Mouse (Mus musculus) layer of hippocampus, postnatal 36 days (tissue): ENCODE measurements around the gene Fat1. TPM values are rescaled to one million over a fixed set of nuclear protein-coding genes. Genes with fewer than 3 reads are reported as not detected.

ENCODE experiments used
- DNase-seq, 2 experiments: peaks; one replicate each; pipeline ENCODE4 v3.0.0; 2022
- total RNA-seq, 2 experiments: library from RNA; stranded (reverse); gene quantifications; 2 replicates each; pipeline ENCODE4 v1.2.3; 2021

Fat1 gene
- total RNA-seq, 2 experiments from 2014 or later: 21.6 to 27.6 TPM

GRCm38 (mm10) chr8:44962572-44963231 is 27.5 kb downstream of the Fat1 start:
- DNase-seq: no peak

- peak in 1 of 2 experiments; percentile 16 for DNase-seq
Measured at GRCm38 (mm10) chr8:44967521-44968039, 32.3 kb downstream of the Fat1 start.

DNA sequence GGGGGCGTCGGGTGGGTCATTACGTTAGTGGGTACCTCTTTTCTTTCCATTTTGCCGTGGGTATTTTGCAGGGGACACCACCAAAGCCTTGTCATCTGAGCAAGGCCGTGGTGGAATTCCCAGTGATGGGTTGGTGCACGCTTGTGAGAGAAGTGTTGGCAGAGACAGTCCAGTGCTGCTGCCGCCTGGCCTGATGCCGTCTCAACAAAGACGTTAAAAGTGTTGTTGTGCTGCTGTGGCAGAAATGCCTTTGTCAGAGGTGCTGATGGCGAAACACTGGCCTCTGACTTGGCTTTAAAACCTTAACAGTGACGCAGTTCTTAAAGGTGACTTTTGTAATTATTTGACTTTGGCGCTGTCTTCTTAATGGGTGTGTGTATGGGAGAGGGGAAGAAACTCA is 34.8 kb downstream of the Fat1 start:
- no peak for DNase-seq

- DNase-seq: no peak
Measured at GRCm38 (mm10) chr8:44971346-44971745, 36.1 kb downstream of the Fat1 start.

GRCm38 (mm10) chr8:44971964-44972363 is 36.7 kb downstream of the Fat1 start:
- DNase-seq: no peak

DNA sequence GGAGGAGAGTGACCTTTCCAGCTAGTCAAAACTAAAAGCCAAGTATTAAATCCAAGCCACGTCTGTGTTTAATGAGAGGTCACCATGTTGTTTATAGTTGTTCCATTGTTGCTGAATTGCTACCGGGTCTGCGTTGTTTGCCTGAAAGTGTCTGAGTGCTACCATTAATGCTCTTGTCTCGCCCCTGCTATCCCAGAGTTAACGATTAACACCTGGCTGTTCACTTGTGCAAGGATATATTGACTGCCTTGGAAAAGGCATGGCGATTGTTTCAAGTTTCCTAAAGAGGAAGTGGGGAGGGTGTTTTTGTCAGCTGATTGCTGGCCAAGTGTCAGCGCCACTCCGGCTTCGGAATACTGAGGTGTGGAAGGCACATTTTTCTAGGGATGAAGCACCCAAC is 39.9 kb downstream of the Fat1 start:
- DNase-seq: no peak

DNA sequence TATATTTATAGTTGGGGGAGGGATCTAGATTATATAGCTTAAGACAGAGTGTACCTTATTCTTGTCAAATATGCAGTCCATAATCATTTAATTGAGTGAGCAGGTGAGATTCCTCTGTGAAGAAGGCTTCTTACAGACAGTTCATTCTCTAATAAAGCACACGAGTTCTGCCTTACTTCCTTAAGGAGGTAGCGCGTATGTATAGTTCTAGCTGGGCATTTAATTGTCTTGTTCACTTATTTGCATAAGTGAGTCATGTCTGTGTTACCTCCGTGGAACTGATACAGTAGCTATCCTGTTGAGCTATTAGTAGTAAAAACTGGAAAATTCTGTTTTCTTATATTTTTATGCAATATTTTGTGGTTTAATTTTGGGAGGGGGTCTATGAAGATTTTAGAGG is 40.4 kb downstream of the Fat1 start:
- no peak for DNase-seq

GRCm38 (mm10) chr8:44978622-44979021 is 43.4 kb downstream of the Fat1 start:
- no peak for DNase-seq

GRCm38 (mm10) chr8:44979245-44979644 is 44.0 kb downstream of the Fat1 start:
- no peak for DNase-seq

DNA sequence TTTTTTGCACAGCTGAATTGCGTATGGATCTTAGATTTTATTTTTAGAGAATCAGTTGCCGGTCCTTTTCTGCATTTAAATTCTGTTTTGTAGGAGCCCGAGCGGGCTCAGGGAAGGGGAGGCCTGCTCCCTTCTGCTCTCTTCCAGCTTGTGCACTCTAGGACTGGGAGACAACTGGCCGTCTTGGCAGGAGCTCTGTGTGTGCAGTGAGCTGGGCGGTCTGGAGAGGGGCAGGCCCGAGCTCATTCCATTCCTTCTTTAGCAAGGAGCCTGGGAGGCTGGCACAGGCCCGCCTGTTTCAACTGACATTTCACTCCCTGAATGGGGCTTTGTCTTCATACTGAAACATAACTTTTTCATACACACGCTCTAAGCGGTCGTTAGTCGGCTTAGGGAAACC is 44.8 kb downstream of the Fat1 start:
- peak; percentile 38 to 52 for DNase-seq

- DNase-seq: peak in 1 of 2 experiments; percentile 30
Measured at GRCm38 (mm10) chr8:44985326-44986288, 50.4 kb downstream of the Fat1 start.

DNA sequence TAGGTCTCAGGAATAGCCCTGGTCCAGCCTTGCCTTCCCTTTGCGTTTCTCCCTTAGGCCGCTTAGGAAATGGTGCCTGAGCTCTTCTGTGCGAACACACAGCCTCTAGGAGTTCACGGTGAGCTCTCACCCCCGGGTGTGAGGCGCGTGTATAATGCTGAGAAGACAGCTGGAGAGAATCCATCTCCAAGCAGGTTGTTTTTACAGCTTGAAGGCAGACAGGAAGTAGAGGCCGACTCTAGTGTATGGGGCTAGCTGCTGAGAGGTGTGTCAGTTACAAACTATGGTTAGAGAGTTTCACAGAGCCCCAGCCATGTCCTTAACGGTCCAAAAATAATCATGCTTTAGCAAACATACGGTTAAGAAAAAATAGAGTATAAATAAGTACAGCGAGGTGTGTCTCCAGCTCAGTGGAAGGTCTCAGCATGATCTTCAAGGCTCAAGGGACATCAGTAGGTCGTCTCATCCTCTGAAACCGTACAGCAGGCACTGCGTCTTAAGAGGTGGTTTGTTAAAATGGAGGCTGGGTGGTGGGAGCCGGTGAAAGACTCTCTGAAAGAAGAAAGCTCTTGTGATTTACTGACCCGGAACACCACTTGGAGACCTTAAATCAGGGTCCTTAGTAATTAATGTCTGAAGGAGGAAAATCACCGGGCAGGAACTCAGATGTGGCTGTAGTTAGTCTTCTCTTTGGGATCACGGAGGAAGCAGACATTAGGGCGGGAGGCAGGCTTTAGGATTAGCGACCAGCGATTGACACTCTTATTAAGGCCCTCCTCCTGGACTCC is 56.6 kb downstream of the Fat1 start:
- DNase-seq: no peak

- DNase-seq: no peak
Measured at GRCm38 (mm10) chr8:44992664-44993063, 57.4 kb downstream of the Fat1 start.

DNA sequence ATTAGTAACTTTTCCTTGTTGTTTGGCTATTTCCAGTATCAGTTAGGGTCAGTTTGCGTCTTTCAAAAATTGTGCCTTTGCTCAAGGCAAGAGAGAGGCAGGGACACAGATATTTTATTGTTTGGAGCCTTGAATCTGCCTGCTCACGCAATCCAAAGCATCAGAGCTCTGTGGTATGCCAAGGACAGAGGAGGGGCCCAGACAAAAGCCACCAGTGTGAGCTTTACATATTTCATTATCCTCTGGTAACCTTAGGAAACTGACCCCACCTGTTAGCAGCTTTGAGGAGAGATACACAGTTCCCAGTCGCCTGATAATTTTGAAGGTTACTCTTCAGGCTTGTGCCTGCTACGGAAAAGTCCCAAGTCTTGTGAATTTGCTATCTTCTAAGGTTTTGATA is 58.1 kb downstream of the Fat1 start:
- no peak for DNase-seq

DNA sequence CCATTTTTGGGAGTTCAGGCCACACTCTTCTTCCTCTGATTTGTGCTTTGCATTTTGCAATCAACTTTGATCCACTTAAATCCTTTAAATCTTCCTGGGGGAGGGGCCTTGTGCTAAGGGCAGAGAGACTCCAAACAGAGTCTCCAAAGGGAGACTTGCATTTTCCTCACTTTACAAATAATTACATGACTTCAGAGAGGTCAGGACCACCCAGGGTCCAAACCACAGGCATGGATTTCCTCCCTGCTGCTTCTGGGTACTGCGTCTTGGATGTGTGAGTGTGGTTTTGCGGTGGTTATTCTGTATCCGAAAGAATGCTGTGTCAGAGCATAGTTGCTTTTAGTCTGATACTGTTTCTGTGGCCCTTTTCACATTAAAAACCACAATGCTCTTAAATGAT is 61.2 kb downstream of the Fat1 start:
- no peak for DNase-seq

DNA sequence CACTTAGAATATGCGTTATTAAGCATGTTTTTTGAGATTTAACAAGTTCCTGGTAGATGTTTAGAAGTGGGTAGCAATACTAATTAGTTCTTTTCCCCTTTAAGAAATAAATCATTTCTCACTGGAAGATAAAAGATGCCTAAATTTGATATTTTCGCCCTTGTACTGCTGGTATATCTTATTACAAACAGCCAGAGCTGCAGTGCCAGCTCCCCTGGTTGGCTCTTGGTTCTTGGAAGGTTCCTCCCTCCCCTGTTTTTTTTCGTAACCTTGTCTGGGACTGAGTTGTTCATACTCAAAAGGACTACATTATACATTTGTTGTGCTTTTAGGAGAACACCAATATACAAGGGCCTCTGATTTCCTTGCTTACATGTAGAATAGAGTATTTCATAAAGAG is 62.1 kb downstream of the Fat1 start:
- DNase-seq: no peak

GRCm38 (mm10) chr8:44997829-44998228 is 62.6 kb downstream of the Fat1 start:
- DNase-seq: no peak

DNA sequence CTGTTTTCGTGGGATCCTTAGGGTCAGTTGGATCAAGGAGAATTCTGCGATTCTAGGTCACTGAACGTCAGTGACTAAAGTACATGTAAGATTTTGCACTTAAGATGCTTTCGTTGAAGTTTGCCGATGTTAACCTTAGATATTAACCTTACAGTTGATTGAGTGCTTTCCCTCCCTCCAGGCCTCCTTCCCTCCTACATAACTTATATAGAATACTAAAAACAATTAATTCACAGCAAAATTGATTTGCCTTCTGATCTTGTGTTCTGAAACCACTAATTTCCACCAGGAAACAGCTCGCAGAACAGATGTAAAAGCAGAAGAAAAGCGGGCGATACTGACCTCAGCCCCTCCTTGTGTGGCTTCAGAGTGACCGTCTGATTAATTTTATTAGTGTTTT is 63.0 kb downstream of the Fat1 start:
- DNase-seq: no peak

DNA sequence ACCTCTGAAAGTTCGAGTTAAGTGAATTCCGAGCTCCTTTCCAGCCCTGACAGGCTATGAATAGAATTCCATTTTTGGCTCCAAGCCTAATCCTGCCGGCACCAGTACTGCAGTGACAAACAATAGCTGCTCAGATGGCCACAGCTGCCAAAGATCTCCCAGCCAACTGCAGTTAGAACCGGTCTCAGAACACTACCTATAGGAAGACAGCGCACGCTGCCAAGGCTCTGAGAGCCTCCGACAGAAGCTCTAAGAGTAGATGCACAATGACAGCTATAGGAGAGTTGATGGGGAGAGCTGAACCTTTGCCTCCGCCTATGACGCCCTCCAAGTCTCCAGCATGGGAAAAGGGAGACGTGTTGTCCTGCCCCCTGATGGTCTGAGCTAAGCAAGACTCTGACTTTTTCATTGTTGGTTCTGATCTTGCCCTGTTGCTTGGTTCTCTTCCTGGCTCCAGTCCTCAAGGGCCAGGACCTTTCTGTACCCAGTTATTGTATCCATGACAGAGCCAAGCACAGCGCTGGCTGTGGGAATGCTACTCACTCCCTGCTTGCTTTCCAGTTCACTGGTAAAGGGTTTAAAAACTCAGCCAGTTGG is 63.5 kb downstream of the Fat1 start:
- peak; percentile 48 to 51 for DNase-seq

GRCm38 (mm10) chr8:45001577-45002197 is 66.4 kb downstream of the Fat1 start:
- DNase-seq: no peak

DNA sequence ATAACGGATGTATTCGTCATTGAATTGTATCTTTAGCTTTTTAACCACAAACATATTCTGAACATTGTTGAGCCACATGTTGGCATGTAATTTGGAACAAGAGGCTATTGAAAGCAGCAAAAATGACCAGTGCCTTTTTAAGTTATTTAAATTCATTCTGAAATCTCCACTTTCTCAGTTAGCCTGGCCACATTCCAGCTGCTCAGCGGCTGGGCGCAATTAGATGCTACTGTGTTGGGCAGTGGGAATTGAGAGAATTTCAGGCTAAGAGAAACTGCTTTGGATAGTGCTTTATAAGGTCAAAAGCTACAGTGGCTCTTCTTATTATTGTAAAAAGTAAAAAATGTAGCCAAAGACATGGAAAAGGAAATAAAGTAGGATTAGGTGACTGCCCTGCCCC is 67.4 kb downstream of the Fat1 start:
- DNase-seq: no peak

DNA sequence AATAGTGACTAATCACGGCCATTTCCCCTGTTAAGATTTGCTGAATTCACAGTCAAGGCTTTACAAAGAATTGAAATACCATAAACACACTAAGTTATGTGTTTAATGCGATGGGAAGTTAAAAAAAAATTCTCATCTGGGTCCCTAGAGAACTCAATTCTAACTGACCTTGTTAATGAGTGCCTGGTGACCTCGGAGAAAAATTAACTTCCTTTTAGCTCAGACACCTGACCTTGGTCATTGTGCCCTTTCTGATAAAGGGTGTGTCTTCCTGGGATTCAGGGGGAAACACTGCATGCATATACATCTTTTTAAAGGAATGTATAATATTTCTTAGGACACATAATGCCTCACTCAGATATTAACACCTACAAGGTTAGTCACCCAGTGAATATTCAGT is 68.8 kb downstream of the Fat1 start:
- no peak for DNase-seq
